Mouse (Mus musculus): ENCODE results near the gene Mvb12a.
"Not testable (repeated sequence)": the region's sequence is repeated elsewhere in the genome, so short reads cannot be mapped to it uniquely, and the experiment has no call there.

The Mvb12a gene

GRCm38 (mm10) chr8:71542632-71543343 lies at the start of gene Mvb12a:
TSS of gene Mvb12a (plus strand) at chr8:71542922.
- DNase-seq, result peak; percentile 99

DNA sequence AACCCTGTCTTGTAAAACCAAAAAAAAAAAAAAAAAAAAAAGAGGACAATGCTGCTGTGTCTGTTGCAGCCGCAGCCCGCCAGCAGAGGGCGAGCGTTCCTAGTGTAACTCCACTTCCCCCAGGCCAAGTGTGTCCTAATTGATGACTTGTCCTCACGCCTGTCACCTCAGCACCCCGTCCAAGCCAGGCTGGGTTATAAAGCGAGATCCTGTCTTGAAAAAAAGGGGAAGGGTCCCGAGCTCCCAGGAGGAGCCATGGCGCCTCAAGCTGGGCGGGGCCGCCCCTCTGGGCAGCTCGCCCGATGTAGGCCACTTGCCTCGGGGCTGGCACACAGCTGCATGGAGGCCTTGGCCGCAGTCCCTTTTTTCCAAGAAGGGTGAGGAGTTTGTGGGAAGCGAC lies 47.7 kb upstream of the Mvb12a start:
- peak; percentile 82 for DNase-seq

- no peak for DNase-seq
These were observed 46.9 kb upstream of the Mvb12a start for GRCm38 (mm10) chr8:71495811-71496210.

GRCm38 (mm10) chr8:71496481-71496880 lies 46.2 kb upstream of the Mvb12a start:
- peak; percentile 52 for DNase-seq

GRCm38 (mm10) chr8:71497077-71497645 lies 45.6 kb upstream of the Mvb12a start:
- no peak for DNase-seq

- no peak for DNase-seq
These were observed 44.7 kb upstream of the Mvb12a start for GRCm38 (mm10) chr8:71497881-71498501.

DNA sequence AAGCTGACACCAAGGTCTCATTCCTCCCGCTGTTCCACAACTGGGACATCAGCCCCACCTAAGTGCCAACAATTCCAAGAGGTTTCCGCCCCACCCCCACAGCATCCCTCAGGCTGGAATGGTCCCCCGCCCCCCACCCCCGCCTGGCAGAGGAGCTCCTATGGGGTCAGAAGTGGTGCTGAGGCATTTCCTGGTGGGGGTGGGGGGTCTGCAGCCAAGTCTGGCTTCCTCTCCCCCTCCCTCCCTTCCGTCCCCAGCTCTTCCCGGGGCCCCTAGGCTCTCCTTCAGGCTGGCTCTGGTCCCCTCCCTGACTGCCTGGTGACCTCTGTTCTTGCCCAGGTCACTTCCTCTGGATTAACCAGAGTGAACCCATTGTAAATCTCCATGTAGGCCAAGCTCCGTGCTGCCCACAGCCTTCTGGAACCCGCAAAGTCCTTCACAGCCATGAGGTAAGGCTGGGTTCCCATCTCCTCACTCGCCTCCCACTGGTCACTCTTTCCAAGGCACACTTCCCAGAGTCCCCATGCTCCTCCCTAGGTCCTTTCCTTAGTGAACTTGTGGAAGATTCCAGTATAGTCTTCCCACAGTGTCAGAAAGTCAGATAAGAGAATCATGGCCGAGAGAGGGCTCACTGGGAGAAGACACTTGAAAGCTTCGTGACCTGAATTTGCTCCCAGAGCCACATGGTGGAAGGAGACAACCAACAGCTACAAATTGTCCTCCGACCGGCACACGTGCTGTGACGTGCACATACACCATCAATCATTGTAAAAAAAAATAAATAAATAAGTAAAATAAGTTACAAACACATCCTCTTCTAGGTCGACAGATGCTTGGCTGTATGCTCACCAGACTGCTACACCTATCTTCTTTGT lies 43.7 kb upstream of the Mvb12a start:
- DNase-seq, result no peak

- DNase-seq, result no peak
These were observed 38.4 kb upstream of the Mvb12a start for GRCm38 (mm10) chr8:71504349-71504748.

DNA sequence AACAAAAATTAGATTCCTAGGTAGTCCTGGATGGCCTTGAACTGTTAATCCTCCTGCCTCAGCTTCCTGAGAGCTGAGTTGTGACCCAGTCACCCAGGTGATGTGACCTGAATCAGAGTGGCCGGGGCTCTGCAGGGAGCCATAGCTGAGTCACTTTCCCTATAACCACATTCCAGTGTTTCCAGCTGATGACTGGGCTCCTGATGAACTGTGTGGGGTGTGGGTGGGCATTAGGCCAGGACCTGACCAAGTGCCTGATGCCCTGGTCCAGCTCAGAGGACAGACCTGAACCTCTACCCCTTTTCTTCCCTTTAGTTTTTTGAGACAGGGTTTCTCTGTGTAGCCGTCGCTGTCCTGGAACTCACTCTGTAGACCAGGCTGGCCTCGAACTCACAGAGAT lies 37.4 kb upstream of the Mvb12a start:
- DNase-seq, result no peak

- no peak for DNase-seq
These were observed 36.7 kb upstream of the Mvb12a start for GRCm38 (mm10) chr8:71505979-71506378.

- DNase-seq, result peak; percentile 86
These were observed 35.1 kb upstream of the Mvb12a start for GRCm38 (mm10) chr8:71507589-71508104.

GRCm38 (mm10) chr8:71509316-71509715 lies 33.4 kb upstream of the Mvb12a start:
- no peak for DNase-seq

DNA sequence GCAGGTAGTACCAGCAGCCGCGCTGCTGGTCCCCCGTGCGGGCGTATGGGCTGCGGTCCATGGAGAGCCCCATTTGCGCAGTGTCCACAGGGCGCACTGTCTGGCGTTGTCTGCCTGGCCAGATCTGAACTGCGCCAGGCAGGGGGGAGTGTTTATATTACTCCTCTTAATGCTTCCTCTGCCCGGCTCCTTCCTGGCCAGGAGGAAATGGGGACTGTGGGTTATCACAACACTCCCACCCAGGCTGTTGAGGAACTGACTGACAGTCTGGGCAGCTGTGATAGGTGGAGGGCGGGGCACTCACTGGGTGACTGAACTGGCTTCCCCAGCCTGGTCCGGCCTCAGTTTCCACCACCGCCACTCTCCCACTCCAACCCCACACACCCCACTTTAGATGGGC lies 31.1 kb upstream of the Mvb12a start, which contains the start of gene Plvap:
Gene Plvap, minus strand, starts transcription at position 109 of the 400 bp plus-strand sequence.
- no peak for DNase-seq

DNA sequence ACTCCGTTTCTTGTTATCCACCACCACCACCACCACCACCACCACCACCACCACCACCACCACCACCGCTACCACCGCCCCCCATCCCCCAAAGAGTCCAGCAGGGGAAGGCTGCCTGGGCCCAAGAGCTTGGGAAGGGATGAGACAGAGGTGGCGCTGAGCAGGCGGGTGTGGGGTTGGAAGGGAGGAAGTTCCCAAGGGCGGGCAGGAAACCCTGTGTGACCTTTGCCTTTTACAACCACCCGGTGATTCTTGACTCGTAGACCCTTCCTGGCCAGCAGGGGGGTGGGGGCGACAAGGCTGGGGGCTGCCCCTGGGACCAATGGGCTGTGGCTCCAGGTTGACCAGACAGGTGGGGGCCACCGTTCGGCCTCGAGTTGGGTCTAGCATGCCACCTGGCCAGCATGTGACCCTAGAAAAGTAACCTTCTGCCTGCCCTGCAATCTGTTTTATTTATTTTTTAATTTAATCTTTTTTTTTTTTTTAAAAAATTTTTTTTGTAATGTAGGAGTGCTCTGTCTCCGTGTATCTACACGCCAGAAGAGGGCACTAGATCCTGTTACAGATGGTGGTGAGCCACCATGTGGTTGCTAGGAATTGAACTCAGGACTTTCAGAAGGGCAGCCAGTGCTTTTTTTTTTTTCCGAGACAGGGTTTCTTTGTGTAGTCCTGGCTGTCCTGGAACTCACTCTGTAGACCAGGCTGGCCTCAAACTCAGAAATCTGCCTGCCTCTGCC lies 29.5 kb upstream of the Mvb12a start:
- DNase-seq, result no peak

GRCm38 (mm10) chr8:71515043-71515442 lies 27.7 kb upstream of the Mvb12a start:
- DNase-seq, result no peak

- no peak for DNase-seq
These were observed 25.9 kb upstream of the Mvb12a start for GRCm38 (mm10) chr8:71516786-71517185.

GRCm38 (mm10) chr8:71519037-71519825 lies 23.5 kb upstream of the Mvb12a start:
- not testable (repeated sequence) for DNase-seq

- peak; percentile 92 for DNase-seq
These were observed 21.1 kb upstream of the Mvb12a start for GRCm38 (mm10) chr8:71521634-71522033.

GRCm38 (mm10) chr8:71525226-71526050 lies 17.3 kb upstream of the Mvb12a start, which contains the start of gene Ccdc194:
TSS of gene Ccdc194 (minus strand) at chr8:71525711.
- no peak for DNase-seq

DNA sequence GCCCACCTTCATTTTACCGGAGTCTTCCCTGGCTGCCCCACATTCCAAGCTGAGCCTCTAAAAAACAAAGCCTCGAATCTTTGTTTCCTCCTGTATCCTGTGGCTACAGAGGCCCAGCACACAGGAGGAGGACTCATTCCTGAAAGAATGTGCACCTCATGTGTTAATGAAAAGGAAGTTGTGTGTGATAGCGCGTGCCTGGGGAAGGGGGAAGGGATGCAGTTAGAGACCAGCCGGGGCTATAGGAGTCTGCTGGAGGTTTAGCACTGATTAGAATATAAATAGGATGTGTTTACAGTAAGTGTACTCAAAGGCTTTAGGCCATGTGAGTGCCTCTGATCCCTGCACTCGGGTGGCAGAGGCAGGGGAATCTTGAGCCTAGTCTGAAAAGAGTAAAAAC lies 16.4 kb upstream of the Mvb12a start:
- no peak for DNase-seq

All from layer of hippocampus, adult 9-11 months (tissue).